Mouse (Mus musculus): ENCODE data around the gene Rwdd2a. TPM values are rescaled to one million over a fixed set of nuclear protein-coding genes. Genes with fewer than 3 reads are reported as not detected.

The Rwdd2a gene
- polyA plus RNA-seq, 1 experiment, result not detected

DNA sequence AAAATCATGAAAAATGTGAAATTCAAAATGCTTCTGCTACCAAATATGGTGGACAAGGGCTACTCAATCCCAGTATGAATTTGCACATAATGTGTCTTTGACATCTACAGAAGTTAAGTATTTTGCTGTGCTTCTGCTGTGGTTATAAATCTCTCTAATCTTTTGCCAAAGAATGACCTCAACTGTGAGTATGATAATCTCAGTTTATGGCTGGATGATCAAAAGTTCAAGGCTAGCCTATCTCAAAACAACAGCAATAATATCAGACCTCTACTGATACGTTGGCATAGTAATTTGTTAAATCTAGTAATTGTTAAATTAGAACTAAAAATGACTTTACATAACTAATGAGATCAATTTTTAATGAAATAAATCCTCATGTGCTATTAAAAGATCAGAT is 44.0 kb downstream of the Rwdd2a start:
- H3K4me3 ChIP-seq (ENCODE audit: insufficient read depth, low read depth, low read length), result no peak overlapping the region
- H3K4me1 ChIP-seq (ENCODE audit: control insufficient read depth, insufficient read depth, low read length), result no peaks in the 10 kb centered on the region
- TF ChIP-seq CTCF (IDR thresholded peaks at IDR 0.05; ENCODE audit: insufficient read depth, low read depth, low read length) (no peak), POLR2A (IDR thresholded peaks at IDR 0.05; ENCODE audit: insufficient read depth, low read depth, low read length) (no peak)
- WGBS, result 89% methylated on average over 1 of the region's 1 CpGs
- no peak overlapping the region for H3K27ac ChIP-seq (ENCODE audit: insufficient read depth, low read depth, low read length)

- TF ChIP-seq CTCF (IDR thresholded peaks at IDR 0.05; ENCODE audit: insufficient read depth, low read depth, low read length), result no peak
- TF ChIP-seq POLR2A (IDR thresholded peaks at IDR 0.05; ENCODE audit: insufficient read depth, low read depth, low read length), result no peak
- H3K4me1 ChIP-seq (ENCODE audit: control insufficient read depth, insufficient read depth, low read length), result no peaks in the 10 kb centered on the region
- H3K4me3 ChIP-seq (ENCODE audit: insufficient read depth, low read depth, low read length), result no peak overlapping the region
- 88% methylated on average over 7 of the region's 7 CpGs for WGBS
- H3K27ac ChIP-seq (ENCODE audit: insufficient read depth, low read depth, low read length), result no peak overlapping the region
These were observed 46.2 kb downstream of the Rwdd2a start for GRCm38 (mm10) chr9:86617837-86618492.

DNA sequence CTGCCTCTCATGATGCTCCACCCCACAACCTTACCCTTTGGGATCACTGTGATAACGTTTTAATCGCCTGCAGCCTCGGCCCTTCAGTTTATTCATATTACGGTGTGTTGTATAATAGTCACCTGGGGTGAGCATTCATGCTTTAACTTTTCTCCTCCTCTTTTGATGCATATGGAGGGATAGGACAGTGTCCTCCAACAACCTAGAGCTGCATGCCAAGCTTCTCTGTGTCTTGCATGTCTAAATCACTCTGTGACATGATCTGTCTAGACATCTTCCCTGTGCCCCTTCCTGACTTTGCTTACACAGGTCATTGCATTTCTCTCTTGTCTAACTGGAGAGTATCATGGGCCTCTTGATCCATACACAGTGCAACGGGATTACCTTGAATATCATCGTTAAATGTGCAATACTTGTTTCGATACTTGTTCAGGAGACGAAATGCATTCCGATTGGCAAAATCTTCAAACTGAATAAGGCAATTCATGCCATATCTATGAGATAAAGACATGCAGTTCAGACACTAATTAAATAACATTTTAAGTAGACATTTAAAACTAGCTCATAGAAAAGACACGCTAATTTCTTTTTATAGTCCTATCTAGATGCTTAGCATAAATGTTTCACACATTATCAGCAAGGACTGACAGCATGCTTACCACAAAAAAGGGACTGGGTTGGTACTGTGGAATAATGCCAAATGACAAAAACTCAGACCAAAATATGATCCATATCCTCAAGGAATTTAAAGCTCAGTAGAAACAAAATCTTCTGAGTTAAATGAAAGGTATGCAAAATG is 47.7 kb downstream of the Rwdd2a start:
- TF ChIP-seq POLR2A (IDR thresholded peaks at IDR 0.05; ENCODE audit: insufficient read depth, low read depth, low read length), result no peak
- Histone ChIP-seq H3K27ac (ENCODE audit: insufficient read depth, low read depth, low read length) (no peak overlapping the region), H3K4me1 (ENCODE audit: control insufficient read depth, insufficient read depth, low read length) (no peaks in the 10 kb centered on the region), H3K4me3 (ENCODE audit: insufficient read depth, low read depth, low read length) (no peak overlapping the region)
- 85% methylated on average over 10 of the region's 10 CpGs for WGBS

DNA sequence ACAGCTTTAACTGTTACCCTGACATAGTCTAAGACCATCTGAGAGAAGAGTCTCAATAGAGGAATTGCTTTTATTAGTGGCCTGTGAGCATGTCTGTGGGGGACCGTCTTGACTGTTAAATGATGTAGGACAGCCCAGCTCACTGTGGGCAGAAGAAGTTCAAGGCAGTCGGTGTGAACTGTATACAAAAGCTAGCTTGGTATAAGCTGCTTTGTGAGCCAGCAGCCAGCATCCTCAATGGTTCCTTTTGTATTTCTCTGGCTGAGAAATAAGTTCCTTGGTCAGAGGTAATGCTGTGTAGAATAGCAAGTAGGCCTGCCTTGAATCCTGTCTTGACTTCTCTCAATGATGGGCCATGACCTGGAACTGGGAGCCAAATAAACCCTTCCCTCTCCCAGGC is 50.3 kb downstream of the Rwdd2a start:
- H3K4me1 ChIP-seq (ENCODE audit: control insufficient read depth, insufficient read depth, low read length), result peaks cover 2% of the 10 kb centered on the region; the same call in 1 of the 2 replicates
- TF ChIP-seq CTCF (IDR thresholded peaks at IDR 0.05; ENCODE audit: insufficient read depth, low read depth, low read length), result no peak
- TF ChIP-seq POLR2A (IDR thresholded peaks at IDR 0.05; ENCODE audit: insufficient read depth, low read depth, low read length), result no peak
- H3K4me3 ChIP-seq (ENCODE audit: insufficient read depth, low read depth, low read length), result no peak overlapping the region
- no peak overlapping the region for H3K27ac ChIP-seq (ENCODE audit: insufficient read depth, low read depth, low read length)
- 45% methylated on average over 2 of the region's 2 CpGs for WGBS

- no peak for TF ChIP-seq CTCF (IDR thresholded peaks at IDR 0.05; ENCODE audit: insufficient read depth, low read depth, low read length)
- no peak for TF ChIP-seq POLR2A (IDR thresholded peaks at IDR 0.05; ENCODE audit: insufficient read depth, low read depth, low read length)
- no peak overlapping the region for H3K4me3 ChIP-seq (ENCODE audit: insufficient read depth, low read depth, low read length)
- 71% methylated on average over 12 of the region's 12 CpGs for WGBS
- H3K27ac ChIP-seq (ENCODE audit: insufficient read depth, low read depth, low read length), result no peak overlapping the region
- H3K4me1 ChIP-seq (ENCODE audit: control insufficient read depth, insufficient read depth, low read length), result peaks cover 5% of the 10 kb centered on the region
These were observed 52.2 kb downstream of the Rwdd2a start for GRCm38 (mm10) chr9:86624039-86624438.

Other genes with a start within 250 kb of the Rwdd2a start
- not detected in 2 replicates for gene Ube2cbp, start 107.0 kb upstream of the Rwdd2a start, polyA plus RNA-seq (2012; ENCODE audit: insufficient read depth, insufficient read length, low replicate concordance, missing spikeins)
- gene Dop1a, start 104.8 kb upstream of the Rwdd2a start, polyA plus RNA-seq (2012; ENCODE audit: insufficient read depth, insufficient read length, low replicate concordance, missing spikeins), result not detected in 2 replicates
- not detected in 2 replicates for gene Pgm3, start 149 bp upstream of the Rwdd2a start, polyA plus RNA-seq (2012; ENCODE audit: insufficient read depth, insufficient read length, low replicate concordance, missing spikeins)
- gene Me1, start 124.0 kb downstream of the Rwdd2a start, polyA plus RNA-seq (2012; ENCODE audit: insufficient read depth, insufficient read length, low replicate concordance, missing spikeins), result not detected in 2 replicates
- not detected in 2 replicates for gene Prss35, start 171.7 kb downstream of the Rwdd2a start, polyA plus RNA-seq (2012; ENCODE audit: insufficient read depth, insufficient read length, low replicate concordance, missing spikeins)